ENCODE assay signal across 8 mouse cellular contexts in the genomic region with DNA sequence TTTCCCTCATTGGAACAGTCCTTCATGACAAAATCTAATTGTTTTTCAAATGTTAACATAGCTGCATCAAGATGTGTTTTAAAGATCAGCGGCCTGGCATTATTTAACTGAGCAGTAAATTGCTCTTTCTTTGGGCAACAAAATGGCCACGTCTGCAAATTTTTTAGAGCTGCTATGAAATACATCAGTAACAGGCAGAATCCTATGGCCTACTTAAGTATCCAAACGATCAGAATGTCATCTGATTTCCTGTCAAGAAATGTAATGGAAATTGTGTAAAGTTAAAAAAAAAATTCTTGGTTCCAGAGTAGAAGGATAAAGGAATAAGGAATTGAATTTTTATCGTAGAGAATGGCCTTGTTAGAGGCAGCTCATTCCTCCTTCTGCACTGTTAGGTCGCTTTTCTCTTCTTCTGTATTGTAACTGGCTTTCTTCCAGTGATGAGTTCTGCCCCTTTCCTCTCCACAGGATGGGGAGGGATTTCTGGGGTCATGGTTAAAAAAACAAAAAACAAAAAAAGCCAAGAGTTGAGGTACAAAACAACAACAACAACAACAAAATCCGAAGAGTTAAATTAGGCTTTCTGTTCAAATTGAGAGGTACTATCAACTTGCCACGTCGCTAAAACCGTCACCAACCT. TPM values are rescaled to one million over a fixed set of nuclear protein-coding genes. Genes with fewer than 3 reads are reported as not detected.
DNase-seq lines count a peak whose midpoint lies in the region; ATAC-seq and TF ChIP-seq lines count a peak whose summit lies in the region.

No protein-coding gene starts in this region.

- H3K9me3 ChIP-seq in hindbrain, postnatal 0 days (ENCODE audit: low read length) = no peaks in the 10 kb centered on the region
- H3K9me3 ChIP-seq in neural tube, embryonic 14.5 days (ENCODE audit: control insufficient read depth, low read length) = no peaks in the 10 kb centered on the region

- peak overlapping the region; percentile 75 for H3K4me3 ChIP-seq in left cerebral cortex, adult 2 months
- H3K4me3 ChIP-seq in hindbrain, postnatal 0 days (ENCODE audit: low read length) = peak overlapping the region; percentile 91
- H3K4me3 ChIP-seq in neural tube, embryonic 14.5 days (ENCODE audit: low read depth, low read length) = peak overlapping the region; percentile 97

- H3K27me3 ChIP-seq in hindbrain, postnatal 0 days (ENCODE audit: insufficient read depth, low read length) = no peaks in the 10 kb centered on the region
- no peaks in the 10 kb centered on the region for H3K27me3 ChIP-seq in neural tube, embryonic 14.5 days (ENCODE audit: control insufficient read depth, insufficient read depth, low read length)

- intact Hi-C loops in left cerebral cortex, adult 2 months (cut with DNase I) = loop anchor here (5.0 kb wide), 1 partner anchor 56 kb away; no protein-coding TSS in a partner anchor

- WGBS in hindbrain, postnatal 0 days = 23% methylated on average over 9 of the region's 9 CpGs
- 25% methylated on average over 9 of the region's 9 CpGs for WGBS in neural tube, embryonic 14.5 days

- peak overlapping the region; percentile 93 for H3K9ac ChIP-seq in hindbrain, postnatal 0 days (replicated peaks; ENCODE audit: low read length)
- peak overlapping the region; percentile 89; the same call in 1 of the 2 replicates for H3K9ac ChIP-seq in neural tube, embryonic 14.5 days (replicated peaks; ENCODE audit: low read depth, low read length)

- H3K4me2 ChIP-seq in hindbrain, postnatal 0 days (ENCODE audit: low read depth, low read length) = peak overlapping the region; percentile 66
- peak overlapping the region; percentile 60 for H3K4me2 ChIP-seq in neural tube, embryonic 14.5 days (ENCODE audit: low read depth, low read length)

- no peak for TF ChIP-seq CTCF in left cerebral cortex, adult 2 months (IDR thresholded peaks at IDR 0.05)
- no peak for TF ChIP-seq CTCF in hindbrain, postnatal 0 days (IDR thresholded peaks at IDR 0.05; ENCODE audit: low read depth)

- peak overlapping the region; percentile 97 for H3K27ac ChIP-seq in left cerebral cortex, adult 2 months
- peak overlapping the region; percentile 94 for H3K27ac ChIP-seq in hindbrain, postnatal 0 days
- H3K27ac ChIP-seq in neural tube, embryonic 14.5 days (ENCODE audit: low read depth, low read length) = peak overlapping the region; percentile 93; the same call in 1 of the 2 replicates

- H3K4me1 ChIP-seq in hindbrain, postnatal 0 days (ENCODE audit: insufficient read depth, low read length) = peaks cover 3% of the 10 kb centered on the region; the same call in 1 of the 2 replicates
- H3K4me1 ChIP-seq in neural tube, embryonic 14.5 days (ENCODE audit: control insufficient read depth, insufficient read depth, low read length) = peaks cover 14% of the 10 kb centered on the region

- DNase-seq in left cerebral cortex, adult 2 months (ENCODE audit: extremely low spot score in 1 of 2, low spot score in 2 of 2) = no peak
- DNase-seq in left cerebral cortex, adult 11 months (ENCODE audit: low spot score) = no peak
- DNase-seq in c-Kit-positive CD71-positive TER-119-positive erythroid progenitor cells, embryonic 14.5 days (ENCODE audit: low spot score) = peak; percentile 31
- peak; percentile 9 for DNase-seq in hindbrain, postnatal 0 days (ENCODE audit: low spot score)
- no peak for DNase-seq in frontal cortex, postnatal 14 days (ENCODE audit: low spot score in 2 of 2)

- H3K36me3 ChIP-seq in hindbrain, postnatal 0 days (ENCODE audit: insufficient read depth, low read length) = no peaks in the 10 kb centered on the region
- no peaks in the 10 kb centered on the region for H3K36me3 ChIP-seq in neural tube, embryonic 14.5 days (ENCODE audit: control insufficient read depth, insufficient read depth, low read length)

- ATAC-seq in hindbrain, postnatal 0 days = no peak
- ATAC-seq in neural tube, embryonic 14.5 days (ENCODE audit: low read depth) = no peak
- no peak for ATAC-seq in megakaryocyte-erythroid progenitor cell, adult 5-6 weeks (replicated peaks; ENCODE audit: low FRiP score, low TSS enrichment, poor library complexity, severe bottlenecking)
- no peak for ATAC-seq in frontal cortex, adult (ENCODE audit: low TSS enrichment)

RNA-seq across cellular contexts. Expression of gene Osbpl8, which starts 0.8 kb away (rescaled TPM):
- total RNA-seq in left cerebral cortex, adult 2 months (2021) = 100 to 1,000 TPM in 1 of 2 experiments, 10 to 100 TPM in 1; 93.8 to 104 TPM
- total RNA-seq in hindbrain, postnatal 0 days (2014; rRNA removed) = 36.3 and 39.8 TPM in 2 replicates
- 15.4 and 15.8 TPM in 2 replicates for polyA plus RNA-seq in hindbrain, postnatal 0 days (2015; fragmentation: Nextera tagmentation; extraction: Ambion mirVana)
- 24.0 and 29.5 TPM in 2 replicates for polyA plus RNA-seq in neural tube, embryonic 14.5 days (2014; fragmentation: Nextera tagmentation; extraction: Ambion mirVana)
- total RNA-seq in megakaryocyte-erythroid progenitor cell, adult 5-6 weeks (2014; fragmentation: Nextera tagmentation) = 54.0 and 62.3 TPM in 2 replicates
- 68.9 and 148 TPM in 2 replicates for total RNA-seq in megakaryocyte-erythroid progenitor cell, adult 5-6 weeks (2017)

Comparison
In these comparisons a context has a peak if more than half of its experiments do, and no peak if none do; other contexts are left out.
1. DNase-seq: peak in c-Kit-positive CD71-positive TER-119-positive erythroid progenitor cells, embryonic 14.5 days (single experiment) and hindbrain, postnatal 0 days (single experiment); none in left cerebral cortex, adult 2 months (0 of 2), left cerebral cortex, adult 11 months (single experiment) and frontal cortex, postnatal 14 days (0 of 2).
2. Peak in every context shown above with its lines, with median percentiles within 50 percentile points of each other: H3K27ac ChIP-seq and H3K4me3 ChIP-seq.